Mouse (Mus musculus) skeletal muscle tissue, adult 2 months (tissue): ENCODE results near the gene Zfand3.

Experiments
- DNase-seq: peaks from one replicate; pipeline ENCODE4 v3.0.0-alpha.2; 2012; ENCODE audit warnings: low read depth, low spot score

The Zfand3 gene

DNA sequence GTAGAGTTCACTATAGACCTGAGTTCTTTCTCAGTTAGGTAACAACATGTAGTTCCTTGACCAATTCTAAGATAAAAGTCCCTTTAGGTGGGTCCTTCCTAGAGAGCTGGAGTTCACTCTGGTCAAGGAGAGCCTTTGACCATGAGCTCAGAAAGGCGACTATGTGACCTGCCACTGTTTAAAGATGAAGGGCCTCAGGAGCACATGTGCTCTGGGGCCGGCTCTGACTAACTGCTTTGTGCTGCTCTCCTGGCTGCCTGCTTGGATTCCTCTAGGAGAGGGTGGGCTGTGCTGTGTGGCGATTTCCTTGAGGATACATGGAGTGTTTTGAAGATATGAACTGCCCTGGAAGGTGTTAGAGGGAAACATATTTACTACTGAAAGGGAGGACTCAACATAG lies 189.6 kb downstream of the Zfand3 start:
- DNase-seq = no peak

DNA sequence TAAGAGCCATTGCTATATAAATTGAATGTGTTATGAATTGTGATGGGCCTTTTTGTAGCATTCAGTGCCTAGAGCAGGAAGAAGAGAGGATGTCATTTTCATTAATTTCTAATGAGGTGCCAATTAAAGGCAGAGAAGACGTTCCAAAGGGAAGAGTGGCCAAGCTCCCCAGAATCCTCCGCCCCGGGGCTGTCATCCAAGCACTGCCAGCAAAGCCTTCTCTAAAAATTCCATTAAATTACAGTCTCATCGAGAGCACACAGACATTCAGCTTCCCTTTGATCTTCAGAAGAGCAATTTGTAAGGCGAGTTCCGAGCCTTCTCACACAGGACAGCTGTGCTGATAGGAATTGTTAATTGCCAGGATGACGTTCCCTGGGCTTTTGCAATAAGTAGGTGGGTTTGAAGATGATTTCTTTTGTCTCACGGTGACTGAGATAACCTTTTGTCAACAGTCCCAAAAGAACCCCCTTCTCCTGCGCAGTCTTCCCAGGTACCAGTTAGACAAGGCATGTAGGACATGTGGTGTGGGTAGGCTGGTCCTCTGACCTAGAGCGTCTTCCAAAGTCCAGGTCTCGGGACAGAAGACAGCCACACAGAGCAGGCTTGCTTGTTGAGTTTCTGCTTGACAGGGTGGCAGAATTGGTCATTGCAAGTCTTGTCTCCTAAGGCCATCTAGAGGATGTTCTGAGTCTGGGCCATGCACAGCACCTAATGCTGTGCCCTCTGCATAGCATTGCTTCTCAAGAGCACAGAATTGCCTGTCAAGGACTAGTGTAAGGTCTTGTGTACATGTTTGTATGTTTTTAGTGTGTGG lies 190.3 kb downstream of the Zfand3 start:
- DNase-seq = no peak

DNA sequence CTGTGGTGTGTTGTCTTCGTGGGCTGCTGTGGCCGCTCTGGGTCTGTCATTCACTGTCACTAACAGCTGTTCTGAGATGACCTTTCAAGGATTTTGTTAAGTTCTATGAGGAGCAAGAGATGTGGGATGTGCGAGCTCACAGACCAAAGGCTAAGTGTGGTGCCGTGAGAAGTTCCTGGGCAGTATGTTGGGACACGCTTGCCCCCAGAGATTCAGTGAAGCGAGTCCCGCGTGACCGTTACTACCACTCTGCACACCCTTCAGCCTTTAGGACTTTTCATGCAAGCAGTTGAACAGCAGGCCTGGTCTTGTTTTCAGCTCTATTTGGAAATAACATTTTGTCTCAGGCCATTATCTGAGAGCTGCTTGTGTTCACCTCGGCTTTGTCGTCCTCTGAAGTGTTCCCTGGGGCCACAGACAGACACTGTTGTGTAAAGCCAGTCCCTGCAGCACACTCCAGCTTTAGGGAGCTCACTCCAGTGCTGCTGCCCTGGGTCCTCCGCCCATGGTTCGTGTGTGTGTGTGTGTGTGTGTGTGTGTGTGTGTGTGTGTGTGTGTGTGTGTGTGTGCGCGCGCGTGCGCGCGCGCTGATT lies 191.2 kb downstream of the Zfand3 start:
- no peak for DNase-seq

DNA sequence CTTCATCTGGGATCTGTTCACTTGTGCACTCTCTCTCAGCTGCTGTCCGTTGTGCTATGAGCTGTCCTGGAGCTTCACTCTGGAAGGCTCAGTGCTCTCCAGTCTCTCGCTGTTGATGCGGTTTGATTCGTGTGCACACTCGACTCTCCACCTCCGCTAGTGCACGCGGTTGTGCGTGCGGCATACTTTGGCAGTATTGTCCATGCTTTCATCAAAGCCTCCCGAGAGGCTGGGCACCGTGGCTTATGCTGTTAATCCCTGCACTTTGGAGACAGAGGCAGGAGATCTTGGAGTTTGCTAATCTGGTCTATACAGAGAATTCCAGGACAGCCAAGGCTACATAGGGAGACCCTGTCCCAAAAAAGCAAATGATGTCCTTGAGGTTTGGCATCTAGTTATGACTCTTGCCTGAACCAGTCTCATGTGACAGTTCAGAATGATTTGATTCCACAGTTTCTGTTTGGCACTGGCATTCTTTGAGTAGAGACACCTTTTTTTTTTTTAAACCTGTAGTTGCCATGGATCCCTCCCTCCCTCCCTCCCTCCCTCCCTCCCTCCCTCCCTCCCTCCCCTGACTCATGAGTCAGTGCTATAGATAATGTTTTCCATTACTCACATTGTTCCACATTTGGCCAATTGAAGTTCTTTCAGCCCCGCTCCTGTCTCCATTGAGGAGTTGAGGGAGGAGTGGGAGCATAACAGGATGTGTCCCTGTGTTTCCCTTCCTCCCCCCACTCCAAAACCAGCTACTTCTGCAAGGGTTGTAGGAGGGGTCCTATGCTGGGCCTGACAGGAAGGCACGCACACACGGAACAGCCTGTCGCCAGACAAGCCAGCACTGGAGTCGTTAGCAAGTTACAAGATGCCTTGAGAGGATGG lies 192.1 kb downstream of the Zfand3 start:
- DNase-seq = no peak

DNA sequence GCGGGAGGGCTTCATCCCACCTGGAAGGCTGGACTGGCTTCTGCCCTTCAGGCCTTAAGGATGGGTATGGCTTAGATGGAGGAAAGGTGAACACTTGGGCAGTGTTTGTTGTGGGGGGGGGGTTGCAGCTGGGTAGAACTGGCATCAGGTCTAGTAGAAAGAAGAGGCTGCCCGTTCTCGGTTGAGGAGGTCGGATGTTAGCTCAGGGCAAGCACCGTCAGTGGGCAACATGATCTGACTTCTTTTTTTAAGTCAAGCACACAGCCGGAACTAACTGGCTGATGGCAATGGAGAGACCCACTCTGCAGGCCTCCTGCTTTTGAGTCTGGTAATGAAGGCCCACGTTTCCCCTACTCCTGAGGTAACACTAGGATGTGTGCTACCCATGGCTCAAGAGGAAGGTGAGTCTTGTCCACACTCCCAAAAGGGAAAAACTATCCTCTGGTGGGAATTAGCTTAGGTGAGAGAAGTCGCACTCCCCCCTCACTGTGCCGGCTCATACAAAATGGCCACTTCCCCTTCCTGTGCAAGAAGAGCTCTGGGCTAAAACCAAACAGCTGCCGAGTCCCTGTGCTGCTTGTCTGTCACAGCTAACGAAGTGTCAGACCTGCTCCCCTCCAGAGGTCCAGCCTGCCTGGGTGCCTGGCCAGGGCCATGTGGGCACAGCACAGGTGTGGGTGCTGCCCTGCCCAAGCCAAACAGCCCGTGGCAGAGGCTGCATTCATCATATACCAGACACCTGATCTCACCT lies 192.9 kb downstream of the Zfand3 start:
- peak; percentile 71 for DNase-seq

DNA sequence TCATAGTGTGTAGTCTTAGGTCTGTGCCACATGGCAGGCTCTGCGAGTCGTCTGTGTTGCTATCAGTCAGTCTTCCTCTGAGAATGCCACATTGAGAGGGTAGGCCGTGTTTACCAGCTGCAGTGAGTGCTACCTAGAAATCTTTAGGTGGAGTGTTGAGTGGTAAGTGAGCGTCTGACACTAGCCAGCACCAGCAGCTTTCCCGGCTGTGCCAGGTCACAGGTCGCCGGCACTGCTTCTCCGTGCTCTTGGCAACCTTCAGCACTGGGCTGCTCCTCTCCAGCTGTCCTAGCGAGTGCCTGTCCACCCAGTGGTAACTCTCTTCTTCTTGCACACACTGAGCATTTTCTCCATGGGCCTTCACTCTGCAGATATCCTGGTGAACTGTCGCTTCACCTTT lies 193.9 kb downstream of the Zfand3 start:
- peak; percentile 79 for DNase-seq

DNA sequence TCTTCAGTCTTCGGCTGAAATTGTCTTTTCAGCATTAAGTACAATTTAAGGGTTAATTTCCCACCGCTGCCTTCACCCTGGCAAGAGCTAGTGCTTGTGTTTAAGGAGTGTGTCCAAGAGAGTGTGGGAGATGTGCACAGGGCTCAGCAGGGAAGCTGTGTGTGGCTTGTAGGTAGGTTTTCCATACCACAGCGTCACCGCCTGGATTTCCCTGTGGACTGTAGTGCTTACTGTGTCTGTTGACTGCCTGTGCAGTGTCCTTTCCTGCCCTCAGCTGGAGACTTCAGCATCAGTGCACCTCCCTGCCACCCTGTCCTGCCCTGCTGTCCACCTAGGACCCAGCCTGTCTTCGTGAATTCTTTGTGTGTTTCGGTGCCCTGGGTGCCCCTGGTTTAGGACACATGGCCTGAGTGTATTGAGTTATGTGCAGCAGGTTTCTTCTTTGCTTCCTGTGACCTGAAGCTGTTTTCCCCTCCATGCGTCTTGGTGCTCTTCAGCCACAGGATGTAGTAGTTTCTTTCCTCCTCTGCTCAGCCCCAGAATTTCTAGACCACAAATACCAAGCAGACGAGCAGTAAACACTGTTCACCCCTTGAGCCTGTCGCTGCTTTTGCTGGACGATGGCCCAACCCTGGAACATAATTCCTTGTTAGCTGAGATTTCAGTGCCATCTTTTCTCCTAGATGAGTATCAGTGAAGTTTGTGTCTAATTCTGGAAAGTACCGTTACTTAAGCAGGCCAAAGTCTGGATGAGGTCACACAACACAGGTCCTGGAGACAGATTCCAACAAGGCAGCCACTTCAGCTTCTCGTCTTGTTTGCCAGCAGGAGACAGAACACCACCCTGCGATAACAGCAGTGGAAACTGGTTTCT lies 195.1 kb downstream of the Zfand3 start:
- peak; percentile 63 for DNase-seq

DNA sequence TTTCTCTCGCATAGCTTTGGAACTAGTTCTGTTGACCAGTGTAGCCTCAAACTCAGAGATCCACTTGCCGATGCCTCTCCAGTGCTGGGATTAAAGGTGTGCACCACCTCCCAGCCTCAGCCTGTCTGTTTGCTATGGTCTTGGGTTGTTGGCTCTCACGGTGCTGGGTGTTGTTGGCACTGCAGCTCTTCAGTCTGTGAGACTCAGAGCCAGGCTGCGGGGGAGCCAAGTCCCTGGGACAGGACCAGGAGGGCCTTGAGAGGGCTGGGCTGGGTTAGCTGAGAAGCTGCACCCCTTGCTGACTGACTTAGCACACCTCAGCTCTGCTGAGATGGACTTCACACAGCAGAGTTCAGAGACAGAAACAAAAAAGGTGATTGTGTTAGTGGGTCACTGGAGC lies 195.8 kb downstream of the Zfand3 start:
- DNase-seq = no peak

DNA sequence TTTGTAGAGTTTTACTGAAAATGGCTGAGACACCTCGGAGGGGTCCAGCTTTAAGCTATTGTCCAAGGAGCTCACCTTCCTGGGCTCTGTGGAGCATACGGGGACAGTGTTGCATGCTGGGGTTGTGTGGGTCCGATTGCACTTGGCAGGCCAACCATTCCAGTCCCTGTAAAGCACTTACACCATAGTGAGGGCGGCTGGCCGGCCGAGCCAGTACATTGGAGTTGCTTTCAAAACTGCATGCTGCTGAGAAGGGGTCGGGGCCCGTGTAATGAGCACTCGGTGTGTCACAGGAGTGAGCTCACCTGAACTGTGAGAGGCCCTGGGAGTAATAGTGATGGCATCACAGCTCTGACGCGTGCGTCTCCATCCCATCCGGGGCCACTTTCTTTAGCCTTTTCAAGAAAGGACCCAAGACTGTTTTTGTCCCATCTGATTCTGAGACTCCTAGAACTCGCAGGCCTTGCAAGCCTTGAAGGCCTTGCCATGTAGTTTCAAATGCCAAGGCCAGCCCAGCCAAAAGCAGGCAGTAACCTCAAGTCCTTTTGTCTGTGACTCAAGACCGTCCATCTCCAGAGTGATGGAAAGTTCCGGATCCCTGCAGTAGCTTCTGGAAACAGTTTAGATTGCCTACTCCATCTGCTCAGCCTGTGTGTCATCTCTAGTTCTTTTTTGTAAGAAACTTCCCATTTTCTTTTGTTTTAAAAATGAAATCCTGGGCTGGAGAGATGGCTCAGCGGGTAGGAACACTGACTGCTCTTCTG lies 200.7 kb downstream of the Zfand3 start:
- no peak for DNase-seq

DNA sequence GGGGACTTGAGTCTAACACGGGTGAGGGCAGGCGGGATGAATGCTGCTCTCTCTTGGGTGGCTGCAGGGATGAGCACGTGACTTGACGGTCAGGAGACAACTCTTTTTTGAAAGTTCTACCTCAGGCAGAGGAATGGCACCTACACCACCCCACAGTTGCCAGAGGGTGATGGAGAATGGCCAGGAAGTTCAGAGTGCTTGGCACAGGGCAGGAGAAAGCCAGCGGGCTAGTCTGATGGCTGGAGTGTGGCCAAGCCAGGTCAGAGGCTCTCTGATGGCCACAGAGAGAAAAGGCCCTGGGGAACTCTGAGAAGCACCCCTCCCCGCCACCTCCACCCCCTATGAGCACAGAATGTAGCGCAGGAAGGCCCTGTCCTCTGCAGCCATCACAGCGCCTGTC lies 205.7 kb downstream of the Zfand3 start:
- DNase-seq = no peak

DNA sequence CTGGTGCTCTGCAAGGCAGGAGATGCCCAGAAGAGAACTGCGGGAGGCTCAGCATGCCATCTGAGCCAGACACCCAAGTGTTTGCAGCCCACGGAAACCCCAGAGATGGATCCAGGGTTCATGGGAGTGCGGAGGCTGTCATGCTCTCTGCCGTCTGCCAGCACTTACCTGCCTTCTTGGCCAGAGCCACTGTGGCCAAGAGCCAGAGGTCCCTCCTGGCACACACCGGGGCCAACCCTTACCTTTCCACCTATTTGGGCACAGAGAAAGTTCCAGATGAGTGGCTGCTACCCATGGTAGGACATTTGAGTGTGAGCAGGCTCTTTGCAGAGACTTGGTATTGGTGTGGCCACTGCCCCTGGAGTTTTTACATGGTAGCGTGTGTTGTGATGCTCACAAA lies 206.4 kb downstream of the Zfand3 start:
- no peak for DNase-seq

DNA sequence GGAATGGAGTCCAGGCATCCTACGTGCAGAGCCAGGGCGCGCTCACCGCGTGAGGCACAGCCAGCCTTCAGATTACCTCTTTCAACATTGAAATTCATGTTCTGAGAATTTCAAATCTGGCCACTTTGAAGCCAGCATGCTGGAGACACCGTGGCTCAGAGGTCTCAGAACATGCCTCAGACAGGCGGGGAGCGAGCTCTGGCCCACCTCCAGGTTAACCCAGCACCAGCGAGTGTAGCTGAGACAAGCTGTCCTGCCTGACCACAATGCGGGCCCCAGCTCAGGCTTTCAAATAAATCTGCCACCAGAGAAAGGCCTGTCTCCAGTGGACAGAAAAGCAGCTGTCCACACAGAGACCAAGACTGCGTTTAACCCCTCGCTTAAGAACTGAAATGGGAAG lies 208.1 kb downstream of the Zfand3 start:
- no peak for DNase-seq

DNA sequence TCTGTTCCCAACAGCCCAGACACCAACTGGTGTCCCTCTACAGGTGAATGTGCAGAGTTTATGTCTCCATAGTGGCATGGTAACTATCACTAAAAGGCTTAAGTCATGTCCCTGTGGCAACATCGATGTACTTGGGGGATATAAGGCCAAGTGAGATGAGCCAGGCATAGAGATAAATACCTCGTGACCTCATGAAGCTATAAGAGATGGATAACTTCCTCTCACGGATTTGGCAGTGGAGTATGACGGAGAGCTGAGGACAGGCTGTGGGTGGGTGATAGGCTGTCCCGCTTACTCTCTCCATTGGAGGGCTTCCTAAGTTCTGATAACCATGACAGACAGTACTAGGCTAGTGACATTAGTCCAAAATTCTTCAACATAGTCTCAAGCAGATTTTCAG lies 208.8 kb downstream of the Zfand3 start:
- no peak for DNase-seq

DNA sequence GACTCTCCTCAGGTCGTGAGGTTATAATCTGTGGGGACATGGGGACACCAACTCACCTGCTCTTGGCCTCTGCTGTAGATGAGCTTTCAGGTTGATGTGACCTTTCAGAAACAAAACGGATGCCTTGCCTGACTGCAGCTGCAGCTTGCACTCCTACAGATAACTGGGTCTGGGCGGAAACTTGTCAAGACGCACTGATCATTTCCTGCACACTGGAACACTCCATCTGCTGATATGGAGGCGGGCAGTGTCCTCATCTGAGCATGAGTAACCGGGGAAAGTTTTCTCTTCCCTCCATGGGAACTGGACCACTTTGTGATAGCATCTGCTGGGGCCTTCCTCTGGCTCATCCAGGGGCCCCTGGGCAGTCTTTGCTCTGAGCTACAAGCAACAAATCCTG lies 209.9 kb downstream of the Zfand3 start:
- no peak for DNase-seq

DNA sequence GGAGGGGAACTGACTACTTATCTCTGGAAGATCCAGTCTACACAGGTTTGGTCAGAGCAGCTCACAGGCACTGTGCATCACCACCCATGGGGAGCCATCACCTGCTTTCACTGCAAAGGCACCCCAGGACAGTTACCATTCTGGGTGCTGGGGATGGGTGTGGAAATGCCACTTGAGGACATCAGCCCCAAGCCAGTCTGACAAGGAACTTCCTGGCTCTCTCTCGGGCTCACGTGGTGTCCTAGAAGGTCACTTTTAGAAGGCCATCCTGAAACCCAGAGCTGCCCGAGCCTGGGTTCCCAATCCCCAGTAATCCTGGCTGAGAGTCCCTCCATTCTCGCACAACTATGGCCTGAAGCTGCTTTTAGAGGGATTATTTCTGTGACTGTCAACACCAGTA lies 211.2 kb downstream of the Zfand3 start:
- no peak for DNase-seq

DNA sequence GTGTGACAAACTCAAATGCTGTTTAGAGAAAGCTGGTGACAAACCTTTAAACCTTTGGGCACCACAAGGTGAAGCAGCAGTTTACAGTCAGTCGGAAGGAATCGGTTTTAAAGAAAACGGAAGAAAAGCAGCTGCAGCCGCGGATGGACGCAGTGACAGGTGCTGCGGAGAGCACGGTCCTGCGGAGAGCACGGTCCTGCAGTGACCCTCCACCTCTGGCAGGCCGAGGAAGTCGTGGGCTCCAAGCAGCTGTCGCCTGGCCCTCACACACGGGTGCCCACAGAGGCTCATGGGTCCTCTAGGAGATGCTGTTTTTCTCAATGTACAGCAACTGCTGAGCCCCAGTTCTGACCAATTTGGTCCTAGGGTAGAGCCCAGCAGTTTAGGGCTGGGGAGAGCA lies 217.1 kb downstream of the Zfand3 start:
- DNase-seq = no peak

DNA sequence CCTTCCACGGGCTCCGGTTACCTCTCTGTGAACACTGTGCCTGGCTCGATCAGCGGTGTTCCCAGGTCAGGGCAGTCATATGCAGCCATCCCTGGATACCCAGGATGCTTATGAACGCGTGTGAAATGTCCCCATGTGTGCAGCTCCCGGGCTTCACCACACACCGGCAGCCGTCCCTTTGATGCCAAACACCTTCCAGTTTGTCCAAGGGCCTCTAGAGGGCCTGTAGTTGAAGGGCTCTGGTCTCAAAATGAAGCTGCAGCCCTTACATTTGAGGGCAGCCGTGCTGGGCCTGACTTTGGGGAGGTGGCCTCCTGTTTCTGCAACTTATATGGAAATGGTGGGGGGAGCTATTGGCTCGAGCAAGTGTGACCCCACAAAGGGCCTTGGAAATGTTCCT lies 217.8 kb downstream of the Zfand3 start:
- no peak for DNase-seq

DNA sequence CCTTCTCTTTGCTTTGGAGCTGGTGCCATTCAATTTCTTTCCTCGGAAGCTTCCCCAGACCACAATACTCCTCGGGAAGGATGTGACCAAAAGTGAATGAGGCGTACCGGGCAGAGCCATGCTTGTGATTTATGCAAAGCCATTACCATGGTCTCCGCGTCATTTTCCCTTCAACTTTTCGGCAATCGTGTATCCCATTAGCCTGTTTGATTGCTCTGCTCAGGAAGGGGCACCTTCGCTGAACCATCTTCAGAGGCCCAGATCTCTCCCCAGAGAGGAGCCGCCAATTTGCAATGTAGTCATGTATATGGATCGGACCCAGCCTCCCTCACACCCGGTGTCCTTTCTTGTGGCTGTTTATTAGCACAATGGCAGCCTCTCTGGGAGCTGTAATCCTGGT lies 218.3 kb downstream of the Zfand3 start:
- DNase-seq = no peak

DNA sequence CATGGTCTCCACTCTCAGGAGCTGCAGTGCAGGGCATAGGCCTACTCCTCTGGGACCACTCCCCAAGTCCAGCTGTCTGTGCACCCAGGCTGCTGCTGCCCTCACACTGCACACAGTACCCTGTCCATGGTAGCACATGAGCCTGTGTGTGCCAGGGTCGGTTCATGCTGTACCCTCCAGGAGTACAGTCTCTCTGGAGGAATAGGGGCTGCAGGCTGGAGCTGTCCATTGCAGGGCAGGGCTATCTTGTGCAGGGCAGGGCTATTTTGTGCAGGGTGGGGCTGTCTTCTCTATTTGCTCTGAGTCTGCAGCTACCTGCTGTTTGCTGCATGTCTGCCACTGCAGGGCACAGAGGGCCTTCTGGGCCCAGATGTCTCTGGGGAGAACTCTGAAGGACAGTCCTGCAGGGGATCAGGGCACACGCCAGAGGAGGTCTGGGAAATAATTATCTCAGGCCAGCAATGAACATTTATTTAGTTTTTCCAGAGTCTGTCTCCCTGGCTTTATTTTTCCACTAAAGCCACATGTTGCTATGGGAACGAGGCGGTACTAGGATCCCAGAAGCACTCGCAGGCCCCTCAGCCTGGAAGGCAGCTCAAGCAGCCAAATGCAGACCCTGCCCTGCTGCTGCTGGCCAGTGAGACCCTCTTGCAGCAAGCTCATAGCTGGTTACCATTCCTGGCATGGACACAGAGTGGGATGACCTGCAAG lies 220.7 kb downstream of the Zfand3 start:
- no peak for DNase-seq
